Mouse (Mus musculus) embryonic fibroblast, embryonic 13.5 days (primary cell): ENCODE data around the gene Scml4.

Experiments used
- CTCF ChIP-seq: IDR thresholded peaks from 2 replicates; pipeline ENCODE4 v1.5.1; 2011; ENCODE audit warnings: mild to moderate bottlenecking, control low read depth, low read length, moderate library complexity, borderline replicate concordance; ENCODE audit not compliant: insufficient read depth
- POLR2A ChIP-seq: IDR thresholded peaks from 2 replicates; pipeline ENCODE4 v1.6.1; 2011; ENCODE audit warnings: low read depth, mild to moderate bottlenecking, control low read depth, low read length, moderate library complexity

GRCm38 (mm10) chr10:42833871-42834727 lies 26.1 kb upstream of the Scml4 start:
- no peak for TF ChIP-seq CTCF
- no peak for TF ChIP-seq POLR2A
